Mouse (Mus musculus) liver, embryonic 11.5 days (tissue): ENCODE data around the gene Gabre. TPM values are rescaled to one million over a fixed set of nuclear protein-coding genes. Genes with fewer than 3 reads are reported as not detected.

Experiments used
- ATAC-seq: fragments of 200-750 bp; cut with Nextera tagmentation; replicated peaks from 2 replicates; pipeline ENCODE4 v1.8.0; 2017; ENCODE audit warnings: moderate number of reproducible peaks, mild to moderate bottlenecking, moderate TSS enrichment, moderate library complexity; ENCODE audit not compliant: low FRiP score
- DNase-seq: peaks from one replicate; pipeline ENCODE4 v3.0.0-alpha.2; 2017; ENCODE audit warnings: low spot score
- H3K27ac ChIP-seq: fragments of 300-500 bp; sonication (generic); 2 replicates; pipeline ENCODE4 v1.5.1; 2014; ENCODE audit warnings: mild to moderate bottlenecking, low read depth, low read length, control low read depth
- H3K27me3 ChIP-seq: fragments of 300-500 bp; sonication (generic); replicated peaks from 2 replicates; pipeline ENCODE4 v1.6.1; 2014; ENCODE audit warnings: low read length, mixed read lengths; ENCODE audit not compliant: control insufficient read depth, insufficient read depth
- H3K36me3 ChIP-seq: fragments of 300-500 bp; sonication (generic); 2 replicates; pipeline ENCODE4 v1.6.1; 2014; ENCODE audit warnings: mild to moderate bottlenecking, low read length, moderate library complexity, mixed read lengths; ENCODE audit not compliant: control insufficient read depth, insufficient read depth
- H3K4me1 ChIP-seq: fragments of 300-500 bp; sonication (generic); replicated peaks from 2 replicates; pipeline ENCODE4 v1.6.1; 2014; ENCODE audit warnings: low read length, mixed read lengths; ENCODE audit not compliant: control insufficient read depth, insufficient read depth
- H3K4me2 ChIP-seq: fragments of 300-500 bp; sonication (generic); 2 replicates; pipeline ENCODE4 v1.6.1; 2014; ENCODE audit warnings: mild to moderate bottlenecking, control low read depth, moderate library complexity
- H3K4me3 ChIP-seq: fragments of 300-500 bp; sonication (generic); 2 replicates; pipeline ENCODE4 v1.5.1; 2014; ENCODE audit warnings: low read depth, low read length, control low read depth
- H3K9ac ChIP-seq: fragments of 300-500 bp; sonication (generic); 2 replicates; pipeline ENCODE4 v1.6.1; 2014; ENCODE audit warnings: low read depth, low read length, control low read depth
- H3K9me3 ChIP-seq: fragments of 300-500 bp; sonication (generic); 2 replicates; pipeline ENCODE4 v1.6.1; 2016; ENCODE audit warnings: low read length, inconsistent platforms, mixed read lengths; ENCODE audit not compliant: control insufficient read depth
- WGBS: fragments of 180-500 bp; shearing (Covaris S2); extraction: QIAGEN DNeasy Blood & Tissue Kit; methylation state at CpG from one replicate; pipeline ENCODE4 v1.1.7; 2014; 5-methylcytosine and 5-hydroxymethylcytosine counted together
- microRNA counts: library from miRNA; unstranded; fragments of <30 nt; microRNA quantifications from one replicate; lab custom pipeline; 2015
- microRNA-seq: library from miRNA; unstranded; fragments of <30 nt; microRNA quantifications from one replicate; pipeline ENCODE4, GENCODE M21; 2017; ENCODE audit warnings: borderline number of aligned reads
- polyA plus RNA-seq: library from polyadenylated mRNA; unstranded; fragments of >200 nt; fragmentation: Nextera tagmentation; extraction: Ambion mirVana; gene quantifications from 2 replicates; pipeline ENCODE4 v1.2.1, GENCODE M21; 2014

The Gabre gene
- polyA plus RNA-seq: 0.39 and 1.7 TPM in 2 replicates

GRCm38 (mm10) chrX:72274659-72275371, at the start of gene Gabre:
Gene Gabre, minus strand, starts transcription at chrX:72274803.
- ATAC-seq (peak; percentile 57), DNase-seq (peak; percentile 36)
- no peak within 1 kb of the TSS for H3K9ac ChIP-seq
- no peaks in the 10 kb centered on the region for H3K36me3 ChIP-seq
- H3K4me2 ChIP-seq: peak within 1 kb of the TSS; percentile 63
- H3K4me1 ChIP-seq: no peaks in the 10 kb centered on the region
- H3K9me3 ChIP-seq: no peaks in the 10 kb centered on the region
- H3K4me3 ChIP-seq: peak within 1 kb of the TSS; percentile 41
- H3K27ac ChIP-seq: no peak within 1 kb of the TSS
- H3K27me3 ChIP-seq: no peaks in the 10 kb centered on the region
- 15% methylated on average over 20 of the region's 36 CpGs for WGBS

GRCm38 (mm10) chrX:72297812-72298211, 23.2 kb upstream of the Gabre start:
- DNase-seq: no peak
- Histone ChIP-seq H3K27ac (no peak overlapping the region), H3K9me3 (no peaks in the 10 kb centered on the region), H3K36me3 (no peaks in the 10 kb centered on the region), H3K4me1 (no peaks in the 10 kb centered on the region), H3K27me3 (no peaks in the 10 kb centered on the region), H3K9ac (no peak overlapping the region), H3K4me3 (no peak overlapping the region), H3K4me2 (no peak overlapping the region)
- no peak for ATAC-seq
- WGBS: 83% methylated on average over 2 of the region's 2 CpGs

GRCm38 (mm10) chrX:72275372-72275663, 715 bp upstream of the Gabre start:
- H3K4me1 ChIP-seq: no peaks in the 10 kb centered on the region
- DNase-seq (no peak), ATAC-seq (no peak)
- H3K4me2 ChIP-seq: no peak overlapping the region; the same call in 1 of the 2 replicates
- no peak overlapping the region for H3K27ac ChIP-seq
- H3K36me3 ChIP-seq: no peaks in the 10 kb centered on the region
- no peak overlapping the region for H3K4me3 ChIP-seq
- no peaks in the 10 kb centered on the region for H3K9me3 ChIP-seq
- H3K9ac ChIP-seq: no peak overlapping the region
- WGBS: 96% methylated on average over 1 of the region's 1 CpGs
- H3K27me3 ChIP-seq: no peaks in the 10 kb centered on the region

- H3K27me3 ChIP-seq: no peaks in the 10 kb centered on the region
- 27% methylated on average over 27 of the region's 27 CpGs for WGBS
- H3K27ac ChIP-seq: no peak overlapping the region
- H3K4me3 ChIP-seq: peak overlapping the region; percentile 41
- peak overlapping the region; percentile 63 for H3K4me2 ChIP-seq
- no peaks in the 10 kb centered on the region for H3K4me1 ChIP-seq
- no peaks in the 10 kb centered on the region for H3K9me3 ChIP-seq
- DNase-seq: peak; percentile 31
- H3K36me3 ChIP-seq: no peaks in the 10 kb centered on the region
- H3K9ac ChIP-seq: no peak overlapping the region
- peak; percentile 34; the same call in 1 of the 2 replicates for ATAC-seq
These were observed 491 bp downstream of the Gabre start for GRCm38 (mm10) chrX:72273966-72274658.

GRCm38 (mm10) chrX:72270637-72271036, 4.0 kb downstream of the Gabre start:
- H3K27ac ChIP-seq: no peak overlapping the region
- H3K36me3 ChIP-seq: no peaks in the 10 kb centered on the region
- H3K4me3 ChIP-seq: no peak overlapping the region
- DNase-seq (no peak), ATAC-seq (no peak)
- H3K27me3 ChIP-seq: no peaks in the 10 kb centered on the region
- no peak overlapping the region for H3K9ac ChIP-seq
- no peaks in the 10 kb centered on the region for H3K4me1 ChIP-seq
- no peak overlapping the region for H3K4me2 ChIP-seq
- WGBS: 91% methylated on average over 11 of the region's 11 CpGs
- no peaks in the 10 kb centered on the region for H3K9me3 ChIP-seq

GRCm38 (mm10) chrX:72221717-72222116, 52.9 kb downstream of the Gabre start, which contains the start of gene Magea4:
Gene Magea4, plus strand, starts transcription at chrX:72222017.
- Histone ChIP-seq H3K36me3 (no peaks in the 10 kb centered on the region), H3K9ac (no peak within 1 kb of the TSS), H3K9me3 (no peaks in the 10 kb centered on the region), H3K27me3 (no peaks in the 10 kb centered on the region), H3K4me2 (no peak within 1 kb of the TSS), H3K27ac (no peak within 1 kb of the TSS), H3K4me1 (no peaks in the 10 kb centered on the region), H3K4me3 (no peak within 1 kb of the TSS)
- ATAC-seq (no peak), DNase-seq (no peak)
- WGBS: 76% methylated on average over 2 of the region's 2 CpGs

MicroRNAs encoded within 50 kb of the gene (microRNA counts, 519-probe panel; counts per million panel counts)
- microRNA mmu-miR-224 (lab: Ali Mortazavi, UCI): not detected
- microRNA mmu-miR-452 (lab: Ali Mortazavi, UCI): not detected

Small RNA genes within 50 kb of the gene (microRNA-seq; reads per million reads assigned to microRNA genes)
- gene Mir224 (607 reads per million, percentile 68 among the genes with 10 or more reads in this experiment), gene Mir452 (88.0 reads per million, percentile 47 among the genes with 10 or more reads in this experiment)

Other genes starting within 250 kb of the Gabre start
- not detected in 2 replicates for gene Magea4, start 52.8 kb downstream of the Gabre start, polyA plus RNA-seq
- not detected in 2 replicates for gene Magea10, start 112.1 kb upstream of the Gabre start, polyA plus RNA-seq